ENCODE assay signal across 8 mouse cellular contexts in genomic region chr15:5185366-5186292, GRCm38 (mm10). TPM values are rescaled to one million over a fixed set of nuclear protein-coding genes. Genes with fewer than 3 reads are reported as not detected.
DNase-seq lines count a peak whose midpoint lies in the region; ATAC-seq and TF ChIP-seq lines count a peak whose summit lies in the region.

Ttc33 (plus strand) TSS chr15:5185525.

- peak within 1 kb of the TSS; percentile 99 for H3K4me3 ChIP-seq in bone marrow macrophage, adult 2 months (ENCODE audit: insufficient read depth, low read length)
- peak within 1 kb of the TSS; percentile 99 for H3K4me3 ChIP-seq in embryonic facial prominence, embryonic 15.5 days (replicated peaks)
- peak within 1 kb of the TSS; percentile 91 for H3K4me3 ChIP-seq in limb, embryonic 13.5 days
- peak within 1 kb of the TSS; percentile 91 for H3K4me3 ChIP-seq in midbrain, embryonic 15.5 days

- DNase-seq in A20 (ENCODE audit: low read depth, low spot score), result peak; percentile 87
- DNase-seq in heart, adult 9 months (ENCODE audit: low spot score in 2 of 2), result peak; percentile 75 to 81
- DNase-seq in kidney, adult 9 months, result peak; percentile 92
- peak; percentile 55 to 74 for DNase-seq in spleen, adult 18-20 months

- no peak for TF ChIP-seq POLR2A in bone marrow macrophage, adult 2 months (IDR thresholded peaks at IDR 0.05; ENCODE audit: borderline replicate concordance, low read depth, low read length)

- peak within 1 kb of the TSS; percentile 67 for H3K4me2 ChIP-seq in embryonic facial prominence, embryonic 15.5 days (replicated peaks)
- H3K4me2 ChIP-seq in limb, embryonic 13.5 days (replicated peaks), result peak within 1 kb of the TSS; percentile 79
- peak within 1 kb of the TSS; percentile 67 for H3K4me2 ChIP-seq in midbrain, embryonic 15.5 days

- WGBS in embryonic facial prominence, embryonic 15.5 days, result 1% methylated on average over 55 of the region's 55 CpGs
- WGBS in limb, embryonic 13.5 days, result under 1% methylated on average over 55 of the region's 55 CpGs
- under 1% methylated on average over 55 of the region's 55 CpGs for WGBS in midbrain, embryonic 15.5 days

- H3K27ac ChIP-seq in bone marrow macrophage, adult 2 months (ENCODE audit: insufficient read depth, low read depth, low read length), result peak within 1 kb of the TSS; percentile 95
- H3K27ac ChIP-seq in embryonic facial prominence, embryonic 15.5 days (replicated peaks), result peak within 1 kb of the TSS; percentile 91
- peak within 1 kb of the TSS; percentile 81 for H3K27ac ChIP-seq in limb, embryonic 13.5 days
- peak within 1 kb of the TSS; percentile 88 for H3K27ac ChIP-seq in midbrain, embryonic 15.5 days

- peaks cover 19% of the 10 kb centered on the region for H3K4me1 ChIP-seq in bone marrow macrophage, adult 2 months (ENCODE audit: control insufficient read depth, insufficient read depth, low read length)
- H3K4me1 ChIP-seq in embryonic facial prominence, embryonic 15.5 days, result peaks cover 18% of the 10 kb centered on the region
- H3K4me1 ChIP-seq in limb, embryonic 13.5 days, result peaks cover 14% of the 10 kb centered on the region
- peaks cover 20% of the 10 kb centered on the region for H3K4me1 ChIP-seq in midbrain, embryonic 15.5 days

- H3K9ac ChIP-seq in embryonic facial prominence, embryonic 15.5 days, result peak within 1 kb of the TSS; percentile 81
- H3K9ac ChIP-seq in limb, embryonic 13.5 days, result peak within 1 kb of the TSS; percentile 81
- peak within 1 kb of the TSS; percentile 77 for H3K9ac ChIP-seq in midbrain, embryonic 15.5 days

- no peaks in the 10 kb centered on the region for H3K27me3 ChIP-seq in embryonic facial prominence, embryonic 15.5 days
- no peaks in the 10 kb centered on the region for H3K27me3 ChIP-seq in limb, embryonic 13.5 days
- no peaks in the 10 kb centered on the region for H3K27me3 ChIP-seq in midbrain, embryonic 15.5 days (replicated peaks)

- peak; percentile 74 for ATAC-seq in embryonic facial prominence, embryonic 15.5 days (ENCODE audit: insufficient number of reproducible peaks, low FRiP score, low TSS enrichment, low read depth)
- peak; percentile 86 for ATAC-seq in limb, embryonic 13.5 days (ENCODE audit: low FRiP score, low read depth)
- peak; percentile 95 for ATAC-seq in midbrain, embryonic 15.5 days (replicated peaks)

- H3K36me3 ChIP-seq in embryonic facial prominence, embryonic 15.5 days, result peaks cover 8% of the 10 kb centered on the region; the same call in 1 of the 2 replicates
- peaks cover 12% of the 10 kb centered on the region for H3K36me3 ChIP-seq in limb, embryonic 13.5 days
- 0 out of 2 replicates have a peak, but pooled peaks cover 3% of the 10 kb centered on the region for H3K36me3 ChIP-seq in midbrain, embryonic 15.5 days (replicated peaks)

- TF ChIP-seq CTCF in bone marrow macrophage, adult 2 months (IDR thresholded peaks at IDR 0.05; ENCODE audit: low read depth, low read length), result no peak

- no peaks in the 10 kb centered on the region for H3K9me3 ChIP-seq in embryonic facial prominence, embryonic 15.5 days (replicated peaks)
- no peaks in the 10 kb centered on the region for H3K9me3 ChIP-seq in limb, embryonic 13.5 days
- no peaks in the 10 kb centered on the region for H3K9me3 ChIP-seq in midbrain, embryonic 15.5 days

RNA-seq across cellular contexts. Expression of gene Ttc33, which starts in this region (rescaled TPM):
- 40.7 and 44.6 TPM in 2 replicates for polyA plus RNA-seq in bone marrow macrophage, adult 2 months (2012; ENCODE audit: insufficient read depth, insufficient read length, missing spikeins)
- 37.7 and 40.2 TPM in 2 replicates for polyA plus RNA-seq in embryonic facial prominence, embryonic 15.5 days (2015; fragmentation: Nextera tagmentation; extraction: Ambion mirVana)
- 41.5 and 42.4 TPM in 2 replicates for polyA plus RNA-seq in limb, embryonic 13.5 days (2015; fragmentation: Nextera tagmentation; extraction: Ambion mirVana)
- 56.1 and 56.4 TPM in 2 replicates for polyA plus RNA-seq in midbrain, embryonic 15.5 days (2015; fragmentation: Nextera tagmentation; extraction: Ambion mirVana)

Comparison
In these comparisons a context has a peak if more than half of its experiments do, and no peak if none do; other contexts are left out.
1. Peak in every context shown above with its lines: DNase-seq, ATAC-seq, H3K4me3 ChIP-seq and H3K27ac ChIP-seq.